Mouse (Mus musculus) A20 (cell line): ENCODE measurements at regions not wholly inside any gene's neighbourhood (a gene's known extent, or its start where the extent isn't known, plus 50 kb on each side); places are given as distances from the start of the nearest gene placed in this dataset.

Experiments
- DNase-seq: peaks from one replicate; pipeline ENCODE4 v3.0.0-alpha.2; 2011; ENCODE audit warnings: low read depth, low spot score

DNA sequence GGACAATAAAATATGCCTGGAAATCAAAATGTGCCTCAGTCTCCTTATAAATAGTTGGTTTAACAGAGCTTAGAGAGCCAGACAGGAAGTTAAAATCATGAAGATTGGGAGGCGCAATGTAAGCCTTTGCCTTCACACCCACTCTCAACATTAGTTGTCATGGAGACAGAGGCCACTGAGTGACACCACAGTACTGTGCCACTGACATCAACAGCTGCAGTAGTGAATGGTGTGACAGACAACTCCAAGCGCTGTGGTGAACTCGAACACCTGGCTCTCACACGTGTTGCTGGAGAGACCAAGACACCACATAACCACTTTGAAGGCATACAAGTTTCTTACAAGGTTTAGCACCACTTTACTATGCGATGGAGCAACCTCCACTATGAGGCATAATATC, 172.4 kb downstream of the Ice1 start:
- no peak for DNase-seq

DNA sequence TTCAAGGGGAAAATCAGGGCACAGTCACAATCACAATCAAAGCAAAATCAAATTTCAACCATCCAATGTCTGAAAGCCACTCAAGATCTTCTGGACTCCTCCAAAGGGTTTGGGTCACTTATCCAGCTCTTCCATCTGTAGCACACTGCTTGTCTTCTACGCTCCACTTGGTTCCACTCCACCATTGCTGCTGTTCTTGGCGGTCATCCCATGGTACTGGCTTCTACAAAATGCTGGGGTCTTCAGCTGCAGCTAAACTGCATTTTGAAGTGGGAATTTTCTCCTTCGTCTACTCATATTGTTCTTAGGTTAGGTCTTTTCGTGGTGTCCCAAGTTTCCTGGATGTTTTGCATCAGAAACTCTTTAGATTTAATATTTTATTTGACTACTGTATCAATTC, 162.7 kb downstream of the Ice1 start:
- no peak for DNase-seq

DNA sequence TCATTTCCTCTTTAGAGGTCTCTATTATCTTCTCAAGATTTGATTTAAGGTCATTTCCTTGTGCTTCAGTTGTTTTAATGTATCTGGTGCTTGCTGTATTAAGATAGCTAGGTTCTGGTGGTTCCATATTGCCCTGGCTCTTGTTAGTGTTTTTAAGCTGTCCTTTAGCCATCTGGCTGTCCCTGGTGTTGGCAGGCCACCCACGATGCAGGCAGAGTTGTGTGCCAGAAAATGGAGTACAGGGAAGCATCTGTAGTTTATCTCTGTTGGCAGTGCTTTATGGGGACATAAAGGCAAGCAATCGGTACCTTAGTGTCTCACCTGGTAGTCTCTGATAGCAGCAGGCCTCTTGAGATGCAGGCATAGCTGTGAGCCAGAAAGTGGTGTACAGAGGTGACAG, 162.1 kb downstream of the Ice1 start:
- no peak for DNase-seq

DNA sequence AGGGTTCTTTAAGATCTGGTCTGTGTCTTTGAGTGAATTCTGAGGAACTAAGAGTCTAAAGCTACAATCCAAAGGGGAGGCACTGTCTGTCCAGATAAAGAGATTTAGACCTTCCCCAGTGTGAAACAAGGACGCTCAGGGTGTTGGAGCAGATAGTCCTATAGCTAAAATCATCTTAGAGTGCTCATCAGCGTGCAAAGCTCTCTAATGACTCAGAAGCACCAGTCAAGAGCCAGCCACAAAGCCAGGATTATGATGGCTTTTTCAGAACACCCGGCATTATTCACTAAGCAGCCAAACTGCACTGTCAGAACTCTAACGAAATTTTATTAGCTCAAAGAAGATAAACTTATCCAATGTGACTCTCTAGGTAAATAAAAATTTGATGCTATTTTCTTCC, 138.1 kb downstream of the Ice1 start:
- DNase-seq: no peak
